Mouse (Mus musculus): ENCODE measurements around the gene Gsg1l2. TPM values are rescaled to one million over a fixed set of nuclear protein-coding genes. Genes with fewer than 3 reads are reported as not detected.

The Gsg1l2 gene
- total and polyA plus RNA-seq, 3 experiments, result not detected

DNA sequence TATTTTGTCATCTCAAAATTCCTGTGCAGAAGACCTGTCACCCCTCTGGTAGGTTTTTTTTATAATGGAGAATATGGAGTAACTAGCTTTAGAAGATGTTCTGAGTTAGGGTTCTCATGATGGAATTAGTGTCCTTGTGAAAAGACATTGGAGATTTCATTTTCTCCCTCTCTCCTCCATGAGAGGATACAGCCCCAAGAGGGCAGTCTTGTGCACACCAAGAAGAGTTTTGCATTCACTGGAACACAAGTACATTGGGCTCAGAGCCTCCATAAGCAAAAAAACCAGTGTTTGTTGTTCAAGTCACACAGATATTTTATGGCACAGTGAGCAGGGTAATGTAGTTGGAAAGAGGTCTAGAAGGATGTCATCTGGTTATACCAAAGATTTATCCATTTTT is 32.8 kb upstream of the Gsg1l2 start:
- Histone ChIP-seq H3K9me3 (replicated peaks; ENCODE audit: low read length) (no peaks in the 10 kb centered on the region), H3K9ac (ENCODE audit: insufficient read depth, low read depth) (no peak overlapping the region), H3K4me1 (ENCODE audit: control insufficient read depth in 1 of 2, insufficient read depth in 2 of 2) (peaks cover 15 to 34% of the 10 kb centered on the region in 2 experiments), H3K27me3 (replicated peaks) (no peaks in the 10 kb centered on the region), H3K4me2 (ENCODE audit: insufficient read depth, low read depth, poor library complexity, severe bottlenecking) (no peak overlapping the region), H3K36me3 (replicated peaks in 1 of 2; ENCODE audit: control insufficient read depth in 1 of 2, insufficient read depth in 1 of 2, low read length in 1 of 2) (no peaks in the 10 kb centered on the region), H3K79me2 (replicated peaks; ENCODE audit: control insufficient read depth, extremely low read depth, insufficient read depth, poor library complexity, severe bottlenecking) (no peaks in the 10 kb centered on the region), H3K4me3 (replicated peaks in 1 of 3; ENCODE audit: low read depth in 2 of 3, low read length in 2 of 3, poor library complexity in 1 of 3) (no peak overlapping the region), H3K27ac (ENCODE audit: insufficient read depth, low read depth) (no peak overlapping the region)
- in situ Hi-C loops (cut with MboI; ENCODE audit: low pct_ligation_motif_present, low pct_unique_long_range_greater_than_20kb, low sequenced_read_pairs), result no loop called here
- peak; percentile 35 for DNase-seq (ENCODE audit: extremely low read depth)
- TF ChIP-seq RAD21 (IDR thresholded peaks at IDR 0.05; ENCODE audit: low read depth, low read length) (peak; percentile 53), EP300 (IDR thresholded peaks at IDR 0.05; ENCODE audit: low read length) (no peak), SIN3A (IDR thresholded peaks at IDR 0.05; ENCODE audit: low read length) (no peak), ZNF384 (IDR thresholded peaks at IDR 0.05; ENCODE audit: low read depth, low read length) (0 out of 2 replicates have a peak, but pooled peaks have one; percentile 29), CTCF (conservative IDR thresholded peaks at IDR 0.05 in 1 of 2, IDR thresholded peaks at IDR 0.05 in 1 of 2; ENCODE audit: low read depth in 2 of 2, low read length in 2 of 2) (peak; percentile 15 to 72; a peak in 3 of 4 replicates), SMC3 (IDR thresholded peaks at IDR 0.05; ENCODE audit: low read depth, low read length) (peak; percentile 68), MYC (IDR thresholded peaks at IDR 0.05; ENCODE audit: low read depth, low read length) (0 out of 2 replicates have a peak, but pooled peaks have one; percentile 10), BHLHE40 (IDR thresholded peaks at IDR 0.05; ENCODE audit: low read depth, low read length) (0 out of 2 replicates have a peak, but pooled peaks have one; percentile 6)
- dilution Hi-C loops (cut with MboI; ENCODE audit: extremely low pct_ligation_motif_present, extremely low pct_unique_long_range_greater_than_20kb, low sequenced_read_pairs), result no loop called here

GRCm38 (mm10) chr11:67756287-67756686 is 18.1 kb upstream of the Gsg1l2 start:
- Histone ChIP-seq H3K9ac (ENCODE audit: insufficient read depth, low read depth) (no peak overlapping the region), H3K4me2 (ENCODE audit: insufficient read depth, low read depth, poor library complexity, severe bottlenecking) (no peak overlapping the region), H3K27me3 (replicated peaks) (peaks cover 4% of the 10 kb centered on the region), H3K79me2 (replicated peaks; ENCODE audit: control insufficient read depth, extremely low read depth, insufficient read depth, poor library complexity, severe bottlenecking) (no peaks in the 10 kb centered on the region), H3K27ac (ENCODE audit: insufficient read depth, low read depth) (no peak overlapping the region), H3K4me1 (ENCODE audit: control insufficient read depth in 1 of 2, insufficient read depth in 2 of 2) (peaks cover 2 to 6% of the 10 kb centered on the region in 2 experiments; a peak in 2 of 4 replicates), H3K4me3 (replicated peaks in 1 of 3; ENCODE audit: low read depth in 2 of 3, low read length in 2 of 3, poor library complexity in 1 of 3) (no peak overlapping the region), H3K9me3 (replicated peaks; ENCODE audit: low read length) (no peaks in the 10 kb centered on the region), H3K36me3 (replicated peaks in 1 of 2; ENCODE audit: control insufficient read depth in 1 of 2, insufficient read depth in 1 of 2, low read length in 1 of 2) (no peaks in the 10 kb centered on the region)
- DNase-seq (ENCODE audit: extremely low read depth), result no peak
- TF ChIP-seq IRF4 (IDR thresholded peaks at IDR 0.05; ENCODE audit: low read depth, low read length) (no peak), POLR2A (IDR thresholded peaks at IDR 0.05; ENCODE audit: low read depth, low read length) (no peak), NELFE (IDR thresholded peaks at IDR 0.05; ENCODE audit: low read depth, low read length) (no peak), E2F4 (IDR thresholded peaks at IDR 0.05; ENCODE audit: insufficient replicate concordance, low read depth, low read length) (no peak), CHD2 (IDR thresholded peaks at IDR 0.05; ENCODE audit: low read length) (no peak), BHLHE40 (IDR thresholded peaks at IDR 0.05; ENCODE audit: low read depth, low read length) (no peak), EP300 (IDR thresholded peaks at IDR 0.05; ENCODE audit: low read length) (no peak), MAZ (IDR thresholded peaks at IDR 0.05; ENCODE audit: low read depth, low read length) (no peak), RAD21 (IDR thresholded peaks at IDR 0.05; ENCODE audit: low read depth, low read length) (no peak), GABPA (IDR thresholded peaks at IDR 0.05; ENCODE audit: insufficient replicate concordance, low read depth, low read length) (no peak), CTCF (conservative IDR thresholded peaks at IDR 0.05 in 1 of 2, IDR thresholded peaks at IDR 0.05 in 1 of 2; ENCODE audit: low read depth in 2 of 2, low read length in 2 of 2) (no peak), SIN3A (IDR thresholded peaks at IDR 0.05; ENCODE audit: low read length) (no peak), CHD1 (IDR thresholded peaks at IDR 0.05; ENCODE audit: low read depth, low read length) (no peak), PAX5 (IDR thresholded peaks at IDR 0.05; ENCODE audit: low read length) (no peak), ZKSCAN1 (IDR thresholded peaks at IDR 0.05; ENCODE audit: borderline replicate concordance, low read depth, low read length) (no peak), ZMIZ1 (IDR thresholded peaks at IDR 0.05; ENCODE audit: low read depth, low read length) (no peak), JUND (conservative IDR thresholded peaks at IDR 0.05; ENCODE audit: low read depth, low read length) (no peak)
- dilution Hi-C loops (cut with MboI; ENCODE audit: extremely low pct_ligation_motif_present, extremely low pct_unique_long_range_greater_than_20kb, low sequenced_read_pairs), result no loop called here
- in situ Hi-C loops (cut with MboI; ENCODE audit: low pct_ligation_motif_present, low pct_unique_long_range_greater_than_20kb, low sequenced_read_pairs), result no loop called here
